Mouse (Mus musculus): ENCODE measurements around the gene Srek1ip1.

The Srek1ip1 gene

GRCm38 (mm10) chr13:104843295-104844089 lies 51.2 kb downstream of the Srek1ip1 start:
- no peak for DNase-seq (ENCODE audit: extremely low spot score)

- no peak for DNase-seq (ENCODE audit: extremely low spot score)
These were observed 61.4 kb downstream of the Srek1ip1 start for GRCm38 (mm10) chr13:104853645-104854044.

GRCm38 (mm10) chr13:104863127-104863979 lies 71.1 kb downstream of the Srek1ip1 start, which contains the start of gene Shisal2b:
TSS of gene Shisal2b (minus strand) at chr13:104863893.
- peak; percentile 54 for DNase-seq (ENCODE audit: extremely low spot score)

- no peak for DNase-seq (ENCODE audit: extremely low spot score)
These were observed 74.4 kb downstream of the Srek1ip1 start for GRCm38 (mm10) chr13:104866726-104867125.

GRCm38 (mm10) chr13:104869907-104870306 lies 77.6 kb downstream of the Srek1ip1 start:
- no peak for DNase-seq (ENCODE audit: extremely low spot score)

- no peak for DNase-seq (ENCODE audit: extremely low spot score)
These were observed 86.2 kb downstream of the Srek1ip1 start for GRCm38 (mm10) chr13:104878508-104878907.

GRCm38 (mm10) chr13:104883566-104884249 lies 91.4 kb downstream of the Srek1ip1 start:
- no peak for DNase-seq (ENCODE audit: extremely low spot score)

GRCm38 (mm10) chr13:104886308-104887032 lies 94.2 kb downstream of the Srek1ip1 start:
- no peak for DNase-seq (ENCODE audit: extremely low spot score)
